8 mouse cellular contexts compared by ENCODE assay signal in genomic region chr8:123443576-123443921, GRCm38 (mm10). TPM values are rescaled to one million over a fixed set of nuclear protein-coding genes. Genes with fewer than 3 reads are reported as not detected.
DNase-seq lines count a peak whose midpoint lies in the region; ATAC-seq and TF ChIP-seq lines count a peak whose summit lies in the region.

No protein-coding gene starts in this region.

- ATAC-seq in liver, embryonic 11.5 days (replicated peaks; ENCODE audit: low FRiP score): no peak
- no peak; the same call in 1 of the 2 replicates for ATAC-seq in stomach, embryonic 16.5 days (ENCODE audit: insufficient read depth, low FRiP score)

- H3K9ac ChIP-seq in liver, embryonic 11.5 days (ENCODE audit: low read depth, low read length): peak overlapping the region; percentile 88
- H3K9ac ChIP-seq in stomach, embryonic 16.5 days (ENCODE audit: low read length): peak overlapping the region; percentile 92

- H3K27me3 ChIP-seq in E14TG2a.4 (ENCODE audit: insufficient read depth, low read length): no peaks in the 10 kb centered on the region
- no peaks in the 10 kb centered on the region for H3K27me3 ChIP-seq in hindbrain, embryonic 10.5 days (ENCODE audit: insufficient read depth, poor library complexity, severe bottlenecking)
- H3K27me3 ChIP-seq in liver, embryonic 11.5 days (replicated peaks; ENCODE audit: control insufficient read depth, insufficient read depth, low read length): no peaks in the 10 kb centered on the region
- H3K27me3 ChIP-seq in stomach, embryonic 16.5 days (ENCODE audit: control insufficient read depth, insufficient read depth, low read length): no peaks in the 10 kb centered on the region

- H3K4me1 ChIP-seq in E14TG2a.4 (replicated peaks; ENCODE audit: low read depth, low read length): peaks cover 52% of the 10 kb centered on the region
- peaks cover 20% of the 10 kb centered on the region for H3K4me1 ChIP-seq in hindbrain, embryonic 10.5 days (replicated peaks)
- peaks cover 9% of the 10 kb centered on the region for H3K4me1 ChIP-seq in liver, embryonic 11.5 days (replicated peaks; ENCODE audit: control insufficient read depth, insufficient read depth, low read length)
- H3K4me1 ChIP-seq in stomach, embryonic 16.5 days (ENCODE audit: control insufficient read depth, insufficient read depth, low read length): 0 out of 2 replicates have a peak, but pooled peaks cover 5% of the 10 kb centered on the region

- 42% methylated on average over 4 of the region's 4 CpGs for WGBS in hindbrain, embryonic 10.5 days
- WGBS in liver, embryonic 11.5 days: 24% methylated on average over 4 of the region's 4 CpGs
- 15% methylated on average over 4 of the region's 4 CpGs for WGBS in stomach, embryonic 16.5 days

- H3K4me2 ChIP-seq in liver, embryonic 11.5 days: peak overlapping the region; percentile 81
- H3K4me2 ChIP-seq in stomach, embryonic 16.5 days (ENCODE audit: low read depth, low read length): peak overlapping the region; percentile 64

- peak overlapping the region; percentile 86 for H3K4me3 ChIP-seq in E14TG2a.4 (replicated peaks; ENCODE audit: low read length)
- H3K4me3 ChIP-seq in hindbrain, embryonic 10.5 days: peak overlapping the region; percentile 76
- H3K4me3 ChIP-seq in liver, embryonic 11.5 days (ENCODE audit: low read depth, low read length): peak overlapping the region; percentile 72
- H3K4me3 ChIP-seq in stomach, embryonic 16.5 days (replicated peaks; ENCODE audit: low read length): peak overlapping the region; percentile 75

- peak overlapping the region; percentile 98 for H3K27ac ChIP-seq in hindbrain, embryonic 10.5 days
- 0 out of 2 replicates have a peak overlapping the region, but pooled peaks have one; percentile 43 for H3K27ac ChIP-seq in liver, embryonic 11.5 days (ENCODE audit: low read depth, low read length)
- peak overlapping the region; percentile 17; the same call in 1 of the 2 replicates for H3K27ac ChIP-seq in stomach, embryonic 16.5 days (ENCODE audit: low read length)

- DNase-seq in embryo, embryonic 11 days: peak; percentile 24
- DNase-seq in embryo, embryonic 10.5 days (ENCODE audit: low spot score): no peak
- DNase-seq in hindbrain, embryonic 10.5 days (ENCODE audit: low spot score): no peak
- DNase-seq in liver, embryonic 11.5 days (ENCODE audit: low spot score): no peak
- DNase-seq in gastrocnemius, postnatal 36 days: no peak
- no peak for DNase-seq in layer of hippocampus, adult 9-10 months (ENCODE audit: low spot score)

- H3K36me3 ChIP-seq in E14TG2a.4 (ENCODE audit: insufficient read depth, low read length): no peaks in the 10 kb centered on the region
- peaks cover 10% of the 10 kb centered on the region for H3K36me3 ChIP-seq in hindbrain, embryonic 10.5 days
- no peaks in the 10 kb centered on the region for H3K36me3 ChIP-seq in liver, embryonic 11.5 days (ENCODE audit: control insufficient read depth, insufficient read depth, low read length)
- no peaks in the 10 kb centered on the region for H3K36me3 ChIP-seq in stomach, embryonic 16.5 days (ENCODE audit: control insufficient read depth, insufficient read depth, low read length)

- no peak for TF ChIP-seq CTCF in E14TG2a.4 (conservative IDR thresholded peaks at IDR 0.05; ENCODE audit: low read length)

- intact Hi-C loops in gastrocnemius, postnatal 36 days (cut with DNase I): no loop called here

- H3K9me3 ChIP-seq in E14TG2a.4 (ENCODE audit: low read length): no peaks in the 10 kb centered on the region
- H3K9me3 ChIP-seq in hindbrain, embryonic 10.5 days: no peaks in the 10 kb centered on the region
- no peaks in the 10 kb centered on the region for H3K9me3 ChIP-seq in liver, embryonic 11.5 days (ENCODE audit: control insufficient read depth, low read length)
- no peaks in the 10 kb centered on the region for H3K9me3 ChIP-seq in stomach, embryonic 16.5 days (replicated peaks; ENCODE audit: control insufficient read depth, low read length)

RNA-seq across cellular contexts. Expression of gene Def8, which starts 20.2 kb away (rescaled TPM):
- 40.9 and 42.3 TPM in 2 replicates for polyA plus RNA-seq in hindbrain, embryonic 10.5 days (2016; fragmentation: Nextera tagmentation; extraction: Ambion mirVana)
- 27.0 and 32.7 TPM in 2 replicates for polyA plus RNA-seq in liver, embryonic 11.5 days (2014; fragmentation: Nextera tagmentation; extraction: Ambion mirVana)
- 27.0 and 30.5 TPM in 2 replicates for polyA plus RNA-seq in stomach, embryonic 16.5 days (2015; fragmentation: Nextera tagmentation; extraction: Ambion mirVana)
- 10 to 100 TPM; 35.7 to 40.3 TPM for total RNA-seq in gastrocnemius, postnatal 36 days (2021)

RNA-seq across cellular contexts. Expression of gene Tubb3, which starts 32.3 kb away (rescaled TPM):
- 560 and 909 TPM in 2 replicates for polyA plus RNA-seq in hindbrain, embryonic 10.5 days (2016; fragmentation: Nextera tagmentation; extraction: Ambion mirVana)
- 6.0 and 6.9 TPM in 2 replicates for polyA plus RNA-seq in liver, embryonic 11.5 days (2014; fragmentation: Nextera tagmentation; extraction: Ambion mirVana)
- polyA plus RNA-seq in stomach, embryonic 16.5 days (2015; fragmentation: Nextera tagmentation; extraction: Ambion mirVana): 46.7 and 50.2 TPM in 2 replicates
- total RNA-seq in gastrocnemius, postnatal 36 days (2021): under 1 TPM in 1 of 2 experiments, not detected in 1; 0.20 TPM

RNA-seq across cellular contexts. Expression of gene Afg3l1, which starts 34.2 kb away (rescaled TPM):
- 54.9 and 55.3 TPM in 2 replicates for polyA plus RNA-seq in hindbrain, embryonic 10.5 days (2016; fragmentation: Nextera tagmentation; extraction: Ambion mirVana)
- polyA plus RNA-seq in liver, embryonic 11.5 days (2014; fragmentation: Nextera tagmentation; extraction: Ambion mirVana): 42.2 and 43.0 TPM in 2 replicates
- polyA plus RNA-seq in stomach, embryonic 16.5 days (2015; fragmentation: Nextera tagmentation; extraction: Ambion mirVana): 47.2 and 52.3 TPM in 2 replicates
- total RNA-seq in gastrocnemius, postnatal 36 days (2021): 10 to 100 TPM; 34.6 to 38.2 TPM

RNA-seq across cellular contexts. Expression of gene Mc1r, which starts 36.6 kb away (rescaled TPM):
- 0.05 and 0.21 TPM in 2 replicates for polyA plus RNA-seq in hindbrain, embryonic 10.5 days (2016; fragmentation: Nextera tagmentation; extraction: Ambion mirVana)
- polyA plus RNA-seq in liver, embryonic 11.5 days (2014; fragmentation: Nextera tagmentation; extraction: Ambion mirVana): 0.04 and 0.06 TPM in 2 replicates
- not detected in 2 replicates for polyA plus RNA-seq in stomach, embryonic 16.5 days (2015; fragmentation: Nextera tagmentation; extraction: Ambion mirVana)
- not detected for total RNA-seq in gastrocnemius, postnatal 36 days (2021)

Comparison
In these comparisons a context has a peak if more than half of its experiments do, and no peak if none do; other contexts are left out.
1. H3K27ac ChIP-seq: peak in every context shown above with its lines; median percentile 98 in hindbrain, embryonic 10.5 days; 43 in liver, embryonic 11.5 days; 17 in stomach, embryonic 16.5 days.
2. RNA of gene Tubb3, which starts 32.3 kb away (polyA plus RNA-seq): 560 to 909 TPM in hindbrain, embryonic 10.5 days; 46.7 to 50.2 TPM in stomach, embryonic 16.5 days and 6.0 to 6.9 TPM in liver, embryonic 11.5 days; every median in the first group is over 10 times any median in the second.
3. Peak in every context shown above with its lines, with median percentiles within 50 percentile points of each other: H3K4me3 ChIP-seq.